Mouse (Mus musculus): ENCODE data around the gene Lix1. TPM values are rescaled to one million over a fixed set of nuclear protein-coding genes. Genes with fewer than 3 reads are reported as not detected.

Lix1 gene
- polyA plus RNA-seq, 1 experiment from 2014 or later, result 20.9 TPM

- no peak for ATAC-seq (ENCODE audit: insufficient number of reproducible peaks, low FRiP score, low TSS enrichment, low read depth)
- H3K4me1 ChIP-seq, result no peaks in the 10 kb centered on the region
- H3K27ac ChIP-seq (replicated peaks), result no peak overlapping the region
- H3K9me3 ChIP-seq (replicated peaks), result no peaks in the 10 kb centered on the region
- WGBS, result 37% methylated on average over 3 of the region's 3 CpGs
- no peaks in the 10 kb centered on the region for H3K36me3 ChIP-seq
- no peak overlapping the region for H3K4me2 ChIP-seq (replicated peaks)
- no peak overlapping the region for H3K9ac ChIP-seq
- H3K27me3 ChIP-seq, result no peaks in the 10 kb centered on the region
- H3K4me3 ChIP-seq (replicated peaks), result no peak overlapping the region
Measured at GRCm38 (mm10) chr17:17499278-17499677, 96.8 kb downstream of the Lix1 start.

- ATAC-seq (ENCODE audit: insufficient number of reproducible peaks, low FRiP score, low TSS enrichment, low read depth), result no peak
- Histone ChIP-seq H3K27ac (replicated peaks) (no peak overlapping the region), H3K27me3 (no peaks in the 10 kb centered on the region), H3K4me3 (replicated peaks) (no peak overlapping the region), H3K36me3 (no peaks in the 10 kb centered on the region), H3K4me1 (no peaks in the 10 kb centered on the region), H3K9ac (no peak overlapping the region), H3K4me2 (replicated peaks) (no peak overlapping the region), H3K9me3 (replicated peaks) (no peaks in the 10 kb centered on the region)
- WGBS, result 81% methylated on average over 10 of the region's 10 CpGs
Measured at GRCm38 (mm10) chr17:17506677-17507076, 104.2 kb downstream of the Lix1 start.

Other genes starting within 250 kb of the Lix1 start
- 23.2 and 23.6 TPM in 2 replicates for gene Riok2, start 28.4 kb upstream of the Lix1 start, polyA plus RNA-seq (2015; fragmentation: Nextera tagmentation; extraction: Ambion mirVana)
- 9.8 and 10.4 TPM in 2 replicates for gene Lnpep, start 222.4 kb downstream of the Lix1 start, polyA plus RNA-seq (2015; fragmentation: Nextera tagmentation; extraction: Ambion mirVana)

Measured in embryonic facial prominence, embryonic 15.5 days (tissue).